Mouse (Mus musculus): Measurements from ENCODE around the gene Fat1.

GRCm38 (mm10) chr8:44961492-44961891 is 26.2 kb downstream of the Fat1 start:
- TF ChIP-seq POLR2A (IDR thresholded peaks at IDR 0.05; ENCODE audit: low read depth, low read length) (no peak), CTCF (IDR thresholded peaks at IDR 0.05; ENCODE audit: extremely low read depth, insufficient read length, insufficient replicate concordance, low read depth, low read length) (no peak)

Measured in small intestine, adult 2 months (tissue).